Mouse (Mus musculus) monocyte, adult 2 months (primary cell): ENCODE data around the gene Dad1.

Source experiments
- DNase-seq, 2 experiments: peaks; one replicate each; pipeline ENCODE4 v3.0.0; 2022; ENCODE audit warnings: low spot score in 2 of 2, low read depth in 1 of 2

Gene Dad1

GRCm38 (mm10) chr14:54253741-54254291 lies at the start of gene Dad1, which contains the start of gene Abhd4:
Gene Dad1 (minus strand): TSS chr14:54254104.
Gene Abhd4 (plus strand): TSS chr14:54254188.
- DNase-seq, result peak; percentile 92 to 97

- no peak for DNase-seq
These were observed 46.8 kb upstream of the Dad1 start for GRCm38 (mm10) chr14:54300676-54301075.

- no peak for DNase-seq
These were observed 46.2 kb upstream of the Dad1 start for GRCm38 (mm10) chr14:54300136-54300535.

GRCm38 (mm10) chr14:54284839-54285238 lies 30.9 kb upstream of the Dad1 start, which contains the start of gene Olfr49:
Gene Olfr49 (minus strand): TSS chr14:54284939.
- DNase-seq, result no peak

DNA sequence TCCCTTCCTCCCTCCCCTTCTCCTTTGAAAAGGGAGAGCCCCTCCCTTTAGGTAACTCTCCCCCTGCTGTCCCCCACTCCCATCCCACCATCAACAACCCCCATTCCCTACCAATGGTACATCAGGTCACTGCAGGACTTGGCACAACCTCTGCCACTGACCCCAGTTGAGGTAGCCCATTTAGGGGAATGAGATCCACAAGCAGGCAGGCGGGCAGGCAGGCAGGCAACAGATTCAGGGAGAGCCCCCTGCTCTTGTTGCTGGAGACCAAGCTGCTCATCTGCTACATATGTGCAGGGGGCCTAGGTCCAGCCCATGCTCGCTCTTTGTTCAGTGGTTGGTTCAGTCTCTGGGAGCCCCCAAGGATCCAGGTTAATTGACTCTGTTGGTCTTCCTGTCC lies 22.5 kb upstream of the Dad1 start:
- no peak for DNase-seq

DNA sequence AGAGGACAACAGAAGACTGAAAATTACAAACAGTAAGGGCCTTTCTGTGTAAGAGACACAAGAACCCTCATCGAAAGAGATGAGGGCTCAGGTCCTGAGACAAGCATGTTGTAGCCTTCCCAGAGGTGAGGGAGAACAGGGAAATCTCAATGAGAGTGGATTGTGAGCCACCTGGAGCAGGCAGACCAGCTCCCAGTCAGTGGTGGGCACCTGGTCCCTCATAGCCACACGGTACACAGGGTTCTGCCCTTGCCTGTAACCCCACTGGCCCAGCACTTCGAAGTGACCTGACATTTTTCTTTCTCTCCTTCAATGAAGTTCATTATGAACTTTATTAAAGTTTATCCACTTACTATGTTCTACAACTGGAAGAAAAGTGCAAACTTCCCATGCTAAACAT lies 18.8 kb upstream of the Dad1 start:
- no peak for DNase-seq

DNA sequence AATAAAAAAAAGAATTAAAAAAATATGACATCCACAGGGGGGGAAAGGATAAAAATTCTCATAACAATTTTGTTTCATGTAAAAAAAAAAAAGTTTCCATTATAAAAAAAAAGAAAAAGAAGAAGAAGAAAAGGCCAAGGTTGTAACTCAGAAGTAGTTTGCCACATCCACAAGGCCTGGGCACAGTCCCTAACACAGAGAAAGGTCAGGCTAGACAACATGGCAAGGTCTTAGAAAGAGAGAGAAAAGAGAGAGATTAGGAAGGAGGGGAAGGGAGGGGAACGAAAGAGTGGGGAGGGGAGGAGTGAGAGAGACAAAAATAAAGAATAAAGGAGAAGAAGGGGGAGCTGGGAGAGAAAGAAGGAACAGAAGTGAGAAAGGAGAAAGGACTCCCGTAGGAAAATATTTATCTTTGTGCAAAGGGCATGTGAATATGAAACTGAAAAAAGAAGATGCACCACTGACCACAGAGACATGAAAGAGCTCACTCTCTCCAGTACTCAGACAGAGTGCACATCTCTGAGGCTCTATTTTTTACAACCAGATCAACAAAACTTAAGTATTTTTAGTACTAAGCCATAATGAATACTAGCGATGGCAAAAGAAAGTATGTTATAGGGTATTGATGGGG lies 18.2 kb upstream of the Dad1 start:
- no peak for DNase-seq

GRCm38 (mm10) chr14:54270413-54270812 lies 16.5 kb upstream of the Dad1 start:
- no peak for DNase-seq

DNA sequence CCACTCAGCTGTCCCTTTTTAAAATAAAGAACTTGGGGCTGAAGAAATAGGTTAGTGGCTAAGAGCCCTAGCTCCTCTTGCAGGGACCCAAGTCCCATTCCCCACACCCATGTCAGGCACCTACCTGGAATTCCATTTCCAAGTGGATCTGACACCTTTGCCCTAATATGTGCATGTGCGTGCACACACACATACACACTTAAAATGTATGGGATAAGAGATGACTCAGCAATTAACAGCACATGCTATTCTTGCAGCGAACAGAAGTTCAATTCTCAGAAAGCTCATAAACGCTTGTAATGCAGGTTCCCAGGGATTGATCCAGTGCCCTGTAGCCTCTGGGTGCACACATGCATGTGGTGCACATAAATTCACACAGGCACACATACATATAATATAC lies 15.7 kb upstream of the Dad1 start:
- no peak for DNase-seq

DNA sequence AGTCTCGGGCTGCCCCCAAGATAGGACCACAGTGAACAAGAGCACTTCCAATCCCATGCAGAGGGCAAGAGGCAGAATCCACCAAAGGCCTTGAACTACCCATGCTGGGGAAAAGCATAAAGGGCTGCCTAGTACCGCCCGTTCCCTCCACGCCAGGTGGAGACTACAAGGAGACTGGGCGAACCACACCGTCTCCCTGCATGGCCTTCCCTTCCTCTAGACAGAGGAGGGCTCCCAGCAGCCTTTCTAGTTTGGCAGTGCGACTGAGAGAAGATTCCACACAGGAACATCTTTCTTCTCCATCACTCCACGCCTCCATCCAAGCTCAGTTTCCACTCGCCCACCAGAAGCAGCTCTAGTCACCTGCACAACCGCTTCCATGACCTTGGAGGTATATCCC lies 14.1 kb upstream of the Dad1 start:
- DNase-seq, result no peak

DNA sequence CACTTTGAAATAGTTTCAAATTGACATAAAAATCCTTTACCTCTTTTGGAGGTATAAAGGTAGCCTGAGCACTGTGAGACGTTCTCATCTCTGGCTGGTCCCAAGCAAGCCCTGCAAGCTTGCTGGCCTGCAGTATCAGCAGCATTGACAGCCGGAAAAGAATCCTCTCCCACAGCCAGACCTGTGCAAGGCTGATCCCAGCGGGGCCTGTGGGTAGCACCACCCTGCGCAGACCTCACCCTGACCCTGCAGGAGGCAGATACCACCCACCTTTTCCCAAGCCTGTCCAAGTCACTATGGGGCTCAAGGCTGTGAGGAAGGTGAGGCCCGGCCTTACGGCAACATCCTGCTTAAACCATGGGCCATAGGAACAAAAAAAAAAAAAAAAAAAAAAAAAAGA lies 12.0 kb upstream of the Dad1 start:
- DNase-seq, result no peak

DNA sequence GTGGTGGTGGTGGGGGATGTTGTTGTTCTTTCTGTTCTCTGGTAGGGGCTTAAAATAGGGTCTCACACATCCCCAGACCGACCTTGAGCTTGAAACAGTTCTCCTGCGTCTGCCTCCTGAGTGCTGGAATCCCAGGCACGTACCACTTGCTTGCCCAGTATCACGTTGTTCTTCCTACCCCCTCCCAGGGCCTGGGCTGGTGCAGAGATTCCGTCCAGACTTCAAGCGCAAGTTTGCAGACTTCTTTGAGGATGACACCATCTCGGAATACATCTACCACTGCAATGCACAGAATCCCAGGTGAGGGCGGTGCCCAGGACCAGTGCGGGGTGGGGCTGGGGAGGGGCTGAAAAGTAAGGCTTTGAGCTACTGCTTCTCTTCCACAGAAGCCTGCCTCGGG lies 11.2 kb upstream of the Dad1 start:
- no peak for DNase-seq

DNA sequence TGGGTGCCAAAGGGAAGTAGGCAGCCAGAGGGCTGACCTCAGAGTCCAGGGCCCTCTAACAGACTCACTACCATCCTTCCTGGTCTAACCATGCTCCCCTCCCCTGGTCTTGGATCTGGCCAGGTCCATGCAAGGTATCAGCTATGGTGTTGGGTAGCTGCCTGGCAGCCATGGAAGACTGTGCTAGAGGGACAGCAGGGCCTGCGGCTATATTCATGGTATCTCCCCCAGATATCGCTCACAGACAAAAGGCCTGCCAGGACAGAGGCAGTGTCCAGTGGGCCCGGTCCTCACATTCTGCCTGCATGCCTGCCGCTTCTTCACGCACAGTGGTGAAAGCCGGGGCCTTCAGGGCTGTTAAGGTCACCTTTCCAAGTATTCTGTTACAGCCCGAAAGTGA lies 10.3 kb upstream of the Dad1 start:
- DNase-seq, result no peak

DNA sequence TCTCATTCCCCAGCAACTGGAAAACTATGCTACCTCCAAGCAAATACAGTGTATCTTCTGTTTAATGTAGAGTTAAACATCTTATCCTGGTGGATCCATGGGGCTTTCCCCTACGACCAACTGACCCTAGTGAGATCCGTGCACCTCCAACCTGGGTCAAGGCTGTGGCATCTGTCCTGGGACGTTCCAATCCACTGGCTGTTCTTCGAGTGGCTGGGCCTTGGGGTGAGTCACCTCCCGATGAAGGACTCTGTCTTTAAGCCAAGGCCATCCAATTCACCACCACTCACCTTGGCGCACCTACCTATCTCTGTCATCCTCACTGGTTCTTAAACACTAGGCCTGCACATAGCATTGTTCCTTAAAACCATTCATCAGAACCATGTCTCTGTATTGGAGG lies 9.2 kb upstream of the Dad1 start:
- no peak for DNase-seq

DNA sequence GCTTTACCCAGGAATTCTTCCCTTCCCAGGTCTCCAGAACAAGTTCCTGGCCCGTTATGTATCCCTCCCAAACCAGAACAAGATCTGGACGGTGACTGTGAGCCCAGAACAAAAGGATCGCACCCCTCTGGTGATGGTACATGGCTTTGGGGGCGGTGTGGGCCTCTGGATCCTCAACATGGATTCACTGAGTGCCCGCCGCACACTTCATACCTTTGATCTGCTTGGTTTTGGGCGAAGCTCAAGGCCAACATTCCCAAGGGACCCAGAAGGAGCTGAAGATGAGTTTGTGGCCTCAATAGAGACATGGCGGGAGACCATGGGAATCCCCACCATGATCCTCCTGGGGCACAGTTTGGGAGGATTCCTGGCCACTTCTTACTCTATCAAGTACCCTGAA lies 8.7 kb upstream of the Dad1 start:
- no peak for DNase-seq

- no peak for DNase-seq
These were observed 7.5 kb upstream of the Dad1 start for GRCm38 (mm10) chr14:54261386-54261785.

- no peak for DNase-seq
These were observed 6.3 kb upstream of the Dad1 start for GRCm38 (mm10) chr14:54260196-54260595.

DNA sequence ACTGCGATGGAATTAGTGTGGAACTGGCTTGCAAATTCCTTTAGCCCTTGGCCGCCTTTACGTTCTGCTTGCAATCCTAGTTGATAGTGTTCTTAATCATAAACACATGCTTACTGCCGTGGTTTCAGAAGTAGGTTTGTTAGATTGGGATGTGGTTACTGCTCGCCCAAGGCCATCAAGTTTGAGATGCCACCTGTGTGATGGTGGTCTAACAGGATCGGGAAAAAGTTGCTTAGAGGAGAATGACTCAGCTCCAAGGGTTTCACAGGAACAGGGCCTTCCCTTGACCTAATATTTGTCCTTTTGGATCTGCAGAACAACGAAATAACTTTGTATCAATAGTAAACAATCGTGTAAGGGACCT lies 5.8 kb upstream of the Dad1 start:
- DNase-seq, result no peak

- peak; percentile 38 to 73 for DNase-seq
These were observed 5.3 kb upstream of the Dad1 start for GRCm38 (mm10) chr14:54259003-54259721.

DNA sequence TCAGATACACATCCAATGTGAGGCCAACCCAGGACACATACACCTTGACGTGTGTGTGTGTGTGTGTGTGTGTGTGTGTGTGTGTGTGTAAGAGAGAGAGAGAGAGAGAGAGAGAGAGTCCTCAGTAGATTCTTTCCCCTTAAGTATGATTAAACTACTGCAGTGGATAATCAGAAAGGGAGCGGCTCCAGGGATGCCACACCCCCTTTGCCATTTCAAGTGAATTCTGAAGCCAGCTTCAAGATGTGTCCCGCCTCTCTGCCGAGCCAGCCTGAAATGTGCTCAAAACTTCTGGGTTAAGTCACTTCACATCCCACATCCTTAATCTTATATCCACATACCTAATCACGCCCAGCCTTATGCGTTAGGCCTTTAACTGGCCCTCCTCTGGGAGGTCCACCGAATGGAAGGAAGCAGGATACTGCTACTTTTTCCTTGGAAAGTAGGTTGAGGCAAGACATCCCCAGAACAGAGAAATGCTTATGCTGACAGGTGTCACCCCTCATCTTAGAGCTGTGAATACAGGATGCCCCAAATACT lies 4.3 kb upstream of the Dad1 start:
- DNase-seq, result no peak

DNA sequence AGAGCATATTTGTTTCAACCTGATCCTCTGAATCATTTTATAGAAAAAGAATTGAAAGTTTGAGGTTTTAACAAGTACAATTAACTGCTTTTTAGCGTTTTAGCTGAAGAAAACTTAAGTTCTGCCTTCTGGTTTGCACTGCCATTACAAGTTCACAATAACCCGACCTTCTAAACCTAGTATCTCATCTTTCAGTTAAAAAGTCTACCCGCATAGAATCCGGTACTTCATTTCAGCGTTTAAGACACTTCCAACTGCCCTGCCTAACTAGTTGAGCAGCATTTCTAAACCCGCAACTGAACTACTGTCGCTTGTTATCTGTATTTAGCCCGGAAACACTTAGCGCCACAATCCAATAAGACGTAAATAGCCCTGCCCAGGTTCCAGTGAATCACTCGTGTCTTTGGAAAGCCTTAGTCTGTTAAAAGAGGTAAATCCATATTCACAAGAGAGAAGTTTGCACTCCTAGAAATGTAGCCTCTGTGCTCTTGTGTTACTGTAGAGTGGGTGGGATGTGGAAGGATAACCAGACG lies 832 bp upstream of the Dad1 start:
- DNase-seq, result no peak

DNA sequence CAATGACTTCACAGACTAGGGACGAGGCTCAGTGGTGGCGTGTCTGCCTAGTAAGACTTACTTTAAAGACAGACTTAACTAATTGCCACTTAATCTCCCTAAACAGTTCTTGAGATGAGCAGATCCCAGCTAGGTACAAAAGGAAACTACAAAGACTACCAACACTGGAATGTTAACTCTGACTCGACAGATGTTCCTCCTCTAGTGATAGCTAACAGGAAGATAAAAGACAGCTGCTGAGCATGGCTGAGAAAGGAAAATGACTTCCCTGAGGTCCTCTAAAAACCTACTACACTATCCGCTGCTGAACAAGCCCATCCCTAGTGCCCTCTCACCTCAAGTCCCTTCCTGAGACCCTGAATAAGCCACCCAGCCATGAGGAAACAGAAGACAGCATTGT lies 3.8 kb downstream of the Dad1 start:
- no peak for DNase-seq
